Mouse (Mus musculus): ENCODE results near the gene Hoxa13. TPM values are rescaled to one million over a fixed set of nuclear protein-coding genes. Genes with fewer than 3 reads are reported as not detected.

Hoxa13 gene
- polyA plus RNA-seq, 1 experiment from 2014 or later, result not detected

DNA sequence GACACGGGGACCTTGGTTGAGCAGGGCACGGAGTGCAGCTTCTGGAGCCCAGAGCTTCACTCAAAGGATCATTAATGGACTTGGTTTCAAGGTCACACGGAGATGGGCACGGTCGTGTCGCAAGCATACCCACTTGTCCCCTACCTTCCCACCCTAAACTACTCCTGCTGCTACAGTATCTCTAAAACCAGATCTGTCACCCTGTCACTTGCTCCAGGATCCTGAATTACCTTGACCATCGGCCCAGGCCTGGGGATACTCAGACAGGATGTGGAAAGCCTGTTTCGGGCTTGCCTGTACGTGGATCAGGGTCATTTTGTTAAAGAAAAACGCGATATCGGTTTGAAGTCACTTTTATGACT, 51.0 kb downstream of the Hoxa13 start:
- no peak overlapping the region for H3K4me2 ChIP-seq
- no peak overlapping the region for H3K9ac ChIP-seq
- H3K4me1 ChIP-seq (replicated peaks), result peaks cover 5% of the 10 kb centered on the region; the same call in 1 of the 2 replicates
- DNase-seq (no peak), ATAC-seq (ENCODE audit: low read depth) (no peak)
- H3K27ac ChIP-seq, result no peak overlapping the region
- 12% methylated on average over 12 of the region's 12 CpGs for WGBS (ENCODE audit: insufficient replicate concordance)
- H3K4me3 ChIP-seq (replicated peaks), result no peak overlapping the region
- H3K27me3 ChIP-seq, result peaks cover 100% of the 10 kb centered on the region
- H3K9me3 ChIP-seq (replicated peaks), result no peaks in the 10 kb centered on the region
- H3K36me3 ChIP-seq, result no peaks in the 10 kb centered on the region

DNA sequence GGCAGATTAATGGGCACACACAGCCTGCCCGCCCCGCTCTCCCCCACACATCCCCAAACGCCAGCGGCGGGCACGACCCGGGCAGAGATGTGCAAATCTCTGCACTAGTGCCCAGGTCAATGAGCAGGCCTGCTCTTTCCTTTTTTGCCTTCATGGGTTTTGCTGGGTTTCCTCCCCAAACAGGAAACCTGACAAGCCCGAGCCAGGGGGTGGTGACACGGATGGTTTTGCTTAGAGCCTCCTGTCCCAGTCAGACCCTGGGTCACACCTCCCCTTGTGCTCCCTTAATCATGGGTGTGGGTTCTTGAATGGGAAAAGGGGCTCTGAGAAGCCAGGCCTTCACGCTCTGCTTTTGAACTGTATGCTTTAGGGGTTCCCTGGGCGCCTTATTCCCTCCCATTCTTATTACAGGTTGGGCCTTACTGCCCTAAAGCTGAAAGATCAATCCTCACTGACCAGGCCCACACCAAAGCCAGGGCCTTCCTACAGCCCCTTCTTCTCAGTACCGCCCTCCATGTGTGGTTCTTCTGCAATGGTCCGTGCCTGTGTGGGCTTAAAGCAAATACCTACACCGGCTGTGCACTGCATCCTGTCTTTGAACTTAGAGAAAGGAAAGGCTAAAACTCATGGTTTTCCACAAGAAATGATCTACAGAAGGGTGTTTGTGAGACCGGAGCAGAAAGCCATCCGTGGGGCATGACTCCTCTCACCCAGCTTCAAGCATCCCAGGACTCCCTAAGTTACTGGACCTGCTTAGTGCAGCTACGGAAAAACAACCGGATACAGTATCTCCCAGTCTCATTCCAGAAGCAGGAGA, 51.6 kb downstream of the Hoxa13 start:
- Histone ChIP-seq H3K4me3 (replicated peaks) (peak overlapping the region; percentile 18; the same call in 1 of the 2 replicates), H3K9ac (no peak overlapping the region), H3K27me3 (peaks cover 100% of the 10 kb centered on the region), H3K9me3 (replicated peaks) (no peaks in the 10 kb centered on the region), H3K4me1 (replicated peaks) (peaks cover 10% of the 10 kb centered on the region; the same call in 1 of the 2 replicates), H3K4me2 (peak overlapping the region; percentile 29), H3K36me3 (no peaks in the 10 kb centered on the region), H3K27ac (no peak overlapping the region)
- 5% methylated on average over 18 of the region's 18 CpGs for WGBS (ENCODE audit: insufficient replicate concordance)
- ATAC-seq (ENCODE audit: low read depth) (no peak), DNase-seq (no peak)

DNA sequence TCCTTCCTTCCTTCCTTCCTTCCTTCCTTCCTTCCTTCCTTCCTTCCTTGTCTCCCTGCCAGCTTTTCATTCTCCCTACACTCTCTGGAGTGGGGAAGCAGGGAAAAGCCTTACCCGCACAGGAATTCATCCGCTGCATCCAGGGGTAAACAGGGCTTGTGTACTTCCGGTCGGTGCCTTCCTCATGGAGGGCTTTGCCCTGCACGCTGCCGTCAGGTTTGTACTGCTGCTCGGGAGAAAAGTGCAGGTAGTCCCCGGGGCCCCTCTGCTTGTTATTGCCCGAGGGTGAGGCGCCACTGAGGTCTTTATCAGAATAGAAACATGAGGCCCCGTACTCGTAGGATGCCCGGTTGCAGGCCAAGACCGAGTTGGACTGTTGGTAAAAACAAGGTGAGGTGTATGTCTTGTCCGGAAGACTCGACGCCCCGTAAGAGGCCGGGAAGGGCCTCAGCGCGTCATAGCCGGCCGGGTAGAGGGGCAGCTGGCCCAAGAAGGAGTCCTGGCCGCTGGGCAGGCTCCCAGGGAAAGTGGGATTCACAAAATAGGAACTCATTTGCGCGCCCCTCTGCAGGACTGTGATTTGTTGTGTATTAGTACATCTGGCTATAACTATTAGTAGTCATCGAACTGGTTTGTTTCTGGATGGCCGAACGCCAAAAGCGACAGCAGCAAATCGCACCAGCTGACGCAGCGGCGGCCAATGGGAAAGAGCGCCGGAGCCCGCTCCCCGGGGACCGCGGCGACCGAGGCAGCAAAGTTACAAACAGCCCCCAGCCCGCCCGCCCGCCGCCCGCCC, 52.4 kb downstream of the Hoxa13 start, which contains the start of gene Hoxa6:
Gene Hoxa6 (minus strand): TSS at position 651 of the 796 bp plus-strand sequence.
- Histone ChIP-seq H3K4me3 (replicated peaks) (peak within 1 kb of the TSS; percentile 18; the same call in 1 of the 2 replicates), H3K27ac (no peak within 1 kb of the TSS), H3K4me2 (peak within 1 kb of the TSS; percentile 29), H3K9me3 (replicated peaks) (no peaks in the 10 kb centered on the region), H3K27me3 (peaks cover 100% of the 10 kb centered on the region), H3K9ac (no peak within 1 kb of the TSS), H3K4me1 (replicated peaks) (peaks cover 12% of the 10 kb centered on the region; the same call in 1 of the 2 replicates), H3K36me3 (no peaks in the 10 kb centered on the region)
- 6% methylated on average over 43 of the region's 47 CpGs for WGBS (ENCODE audit: insufficient replicate concordance)
- no peak for ATAC-seq (ENCODE audit: low read depth)
- DNase-seq, result no peak

MicroRNAs encoded within 50 kb of the gene (microRNA counts, 519-probe panel; counts per million panel counts)
- 114 counts per million for microRNA mmu-miR-196b

Small RNA genes within 50 kb of the gene (microRNA-seq; reads per million reads assigned to microRNA genes)
- 1,177 reads per million, percentile 77 among the genes with 10 or more reads in this experiment for gene Mir196b

Other genes with a start within 250 kb of the Hoxa13 start
- gene Skap2, start 248.3 kb downstream of the Hoxa13 start, polyA plus RNA-seq (2015; fragmentation: Nextera tagmentation; extraction: Ambion mirVana), result 22.4 TPM in 2 replicates
- gene Hoxa1, start 102.6 kb downstream of the Hoxa13 start, polyA plus RNA-seq (2015; fragmentation: Nextera tagmentation; extraction: Ambion mirVana), result 0.52 and 0.66 TPM in 2 replicates
- 0.63 and 0.82 TPM in 2 replicates for gene Hoxa2, start 96.0 kb downstream of the Hoxa13 start, polyA plus RNA-seq (2015; fragmentation: Nextera tagmentation; extraction: Ambion mirVana)
- 0.02 and 0.06 TPM in 2 replicates for gene 5730596B20Rik, start 83.4 kb downstream of the Hoxa13 start, polyA plus RNA-seq (2015; fragmentation: Nextera tagmentation; extraction: Ambion mirVana)
- 0.17 and 0.30 TPM in 2 replicates for gene Hoxa4, start 69.1 kb downstream of the Hoxa13 start, polyA plus RNA-seq (2015; fragmentation: Nextera tagmentation; extraction: Ambion mirVana)
- gene Hoxa5, start 56.3 kb downstream of the Hoxa13 start, polyA plus RNA-seq (2015; fragmentation: Nextera tagmentation; extraction: Ambion mirVana), result 0.83 and 1.2 TPM in 2 replicates
- gene Hoxa6, start 52.2 kb downstream of the Hoxa13 start, polyA plus RNA-seq (2015; fragmentation: Nextera tagmentation; extraction: Ambion mirVana), result not detected in 2 replicates
- gene Hoxa3, start 47.5 kb downstream of the Hoxa13 start, polyA plus RNA-seq (2015; fragmentation: Nextera tagmentation; extraction: Ambion mirVana), result 0.24 and 0.43 TPM in 2 replicates
- not detected in 2 replicates for gene Gm28308, start 47.5 kb downstream of the Hoxa13 start, polyA plus RNA-seq (2015; fragmentation: Nextera tagmentation; extraction: Ambion mirVana)
- gene Hoxa7, start 39.0 kb downstream of the Hoxa13 start, polyA plus RNA-seq (2015; fragmentation: Nextera tagmentation; extraction: Ambion mirVana), result 0.52 and 0.59 TPM in 2 replicates
- gene Hoxa9, start 29.8 kb downstream of the Hoxa13 start, polyA plus RNA-seq (2015; fragmentation: Nextera tagmentation; extraction: Ambion mirVana), result 0.44 and 0.89 TPM in 2 replicates
- 0.14 and 0.15 TPM in 2 replicates for gene Hoxa10, start 20.0 kb downstream of the Hoxa13 start, polyA plus RNA-seq (2015; fragmentation: Nextera tagmentation; extraction: Ambion mirVana)
- gene Hoxa11, start 15.1 kb downstream of the Hoxa13 start, polyA plus RNA-seq (2015; fragmentation: Nextera tagmentation; extraction: Ambion mirVana), result not detected in 2 replicates
- not detected in 2 replicates for gene Evx1, start 52.6 kb upstream of the Hoxa13 start, polyA plus RNA-seq (2015; fragmentation: Nextera tagmentation; extraction: Ambion mirVana)